In genomic region chr2:126466391-126467134, GRCm38 (mm10) we compare ENCODE assay signal across 19 mouse cellular contexts. TPM values are rescaled to one million over a fixed set of nuclear protein-coding genes. Genes with fewer than 3 reads are reported as not detected.
DNase-seq lines count a peak whose midpoint lies in the region; ATAC-seq lines count a peak whose summit lies in the region.
"Had no signal": no experiment of that assay in that cellular context is flagged by ENCODE, and none has a peak within 500 bp of the region (broad histone marks: within the 10 kb centered on the region; RNA-seq: fewer than 3 reads in every experiment).

No protein-coding gene starts in this region.

- DNase-seq in liver, embryonic 13.5 days, result no peak
- DNase-seq in B cell, adult 2 months, result peak; percentile 10 to 12
- DNase-seq in cerebellum, adult 9-11 months, result no peak
- DNase-seq in right cerebral cortex, postnatal 14 days, result no peak
- DNase-seq in right cerebral cortex, postnatal 10 days (ENCODE audit: low spot score in 2 of 2), result no peak
- DNase-seq: cerebellum, adult 2 months; gastrocnemius, adult 2 months; kidney, adult 11 months; kidney, postnatal 25 days; layer of hippocampus, postnatal 36 days had no signal

- 45% methylated on average over 13 of the region's 13 CpGs for WGBS in liver, embryonic 13.5 days (ENCODE audit: insufficient replicate concordance)
- 50% methylated on average over 13 of the region's 13 CpGs for WGBS in liver, embryonic 12.5 days (ENCODE audit: insufficient replicate concordance)

- ATAC-seq in liver, embryonic 13.5 days (ENCODE audit: low read depth), result no peak
- no peak for ATAC-seq in liver, embryonic 12.5 days
- ATAC-seq in hematopoietic stem cell, adult 5-6 weeks (replicated peaks in 1 of 2; ENCODE audit: insufficient read depth in 1 of 2, low FRiP score in 2 of 2, low TSS enrichment in 1 of 2, low read depth in 1 of 2, poor library complexity in 2 of 2, severe bottlenecking in 2 of 2), result peak; percentile 87 to 89
- peak; percentile 71 for ATAC-seq in neutrophil, adult 5-6 weeks (ENCODE audit: extremely low read depth, insufficient number of reproducible peaks, low FRiP score, poor library complexity, severe bottlenecking)
- ATAC-seq: forebrain, embryonic 15.5 days had no signal

- H3K9ac ChIP-seq in liver, embryonic 13.5 days, result no peak overlapping the region
- no peak overlapping the region for H3K9ac ChIP-seq in liver, embryonic 12.5 days
- H3K9ac ChIP-seq: forebrain, embryonic 15.5 days; hindbrain, embryonic 15.5 days; liver, embryonic 14.5 days; stomach, embryonic 15.5 days had no signal

- 0 out of 2 replicates have a peak overlapping the region, but pooled peaks have one; percentile 43 for H3K27ac ChIP-seq in liver, embryonic 13.5 days
- no peak overlapping the region for H3K27ac ChIP-seq in liver, embryonic 12.5 days
- H3K27ac ChIP-seq: forebrain, embryonic 15.5 days; gastrocnemius, adult 2 months; heart, adult 2 months; hindbrain, embryonic 15.5 days; liver, embryonic 14.5 days; stomach, embryonic 15.5 days had no signal

- H3K4me1 ChIP-seq in liver, embryonic 13.5 days (replicated peaks), result no peaks in the 10 kb centered on the region
- no peaks in the 10 kb centered on the region for H3K4me1 ChIP-seq in liver, embryonic 12.5 days
- H3K4me1 ChIP-seq: forebrain, embryonic 15.5 days; hindbrain, embryonic 15.5 days; stomach, embryonic 15.5 days had no signal

- H3K4me2 ChIP-seq in liver, embryonic 13.5 days, result no peak overlapping the region
- H3K4me2 ChIP-seq in liver, embryonic 12.5 days, result no peak overlapping the region
- H3K4me2 ChIP-seq: forebrain, embryonic 15.5 days; hindbrain, embryonic 15.5 days; stomach, embryonic 15.5 days had no signal

- H3K9me3 ChIP-seq in liver, embryonic 13.5 days (replicated peaks), result no peaks in the 10 kb centered on the region
- no peaks in the 10 kb centered on the region for H3K9me3 ChIP-seq in liver, embryonic 12.5 days (replicated peaks)
- H3K9me3 ChIP-seq: forebrain, embryonic 15.5 days; hindbrain, embryonic 15.5 days; stomach, embryonic 15.5 days had no signal

- no peak overlapping the region for H3K4me3 ChIP-seq in liver, embryonic 13.5 days (replicated peaks)
- H3K4me3 ChIP-seq in liver, embryonic 12.5 days, result no peak overlapping the region
- H3K4me3 ChIP-seq: forebrain, embryonic 15.5 days; gastrocnemius, adult 2 months; heart, adult 2 months; hindbrain, embryonic 15.5 days; stomach, embryonic 15.5 days had no signal

- H3K36me3 ChIP-seq in liver, embryonic 13.5 days, result no peaks in the 10 kb centered on the region
- H3K36me3 ChIP-seq in liver, embryonic 12.5 days, result no peaks in the 10 kb centered on the region
- H3K36me3 ChIP-seq: forebrain, embryonic 15.5 days; hindbrain, embryonic 15.5 days; stomach, embryonic 15.5 days had no signal

- no peaks in the 10 kb centered on the region for H3K27me3 ChIP-seq in liver, embryonic 13.5 days
- no peaks in the 10 kb centered on the region for H3K27me3 ChIP-seq in liver, embryonic 12.5 days (replicated peaks)
- H3K27me3 ChIP-seq: forebrain, embryonic 15.5 days; hindbrain, embryonic 15.5 days; stomach, embryonic 15.5 days had no signal

RNA-seq across cellular contexts. Expression of gene Atp8b4, which starts 33.9 kb away (rescaled TPM):
- polyA plus RNA-seq in liver, embryonic 13.5 days (2015; fragmentation: Nextera tagmentation; extraction: Ambion mirVana), result 4.1 and 4.6 TPM in 2 replicates
- polyA plus RNA-seq in liver, embryonic 12.5 days (2016; fragmentation: Nextera tagmentation; extraction: Ambion mirVana), result 2.2 and 2.5 TPM in 2 replicates
- total RNA-seq in hematopoietic stem cell, adult 5-6 weeks (2017), result 31.5 and 55.8 TPM in 2 replicates
- total RNA-seq in neutrophil, adult 5-6 weeks (2017), result 64.2 and 76.6 TPM in 2 replicates
- total RNA-seq: layer of hippocampus, postnatal 36 days; left cerebral cortex, postnatal 36 days had no signal

Comparison
In these comparisons a context has a peak if more than half of its experiments do, and no peak if none do; other contexts are left out.
1. ATAC-seq: peak in hematopoietic stem cell, adult 5-6 weeks (2 of 2) and neutrophil, adult 5-6 weeks (single experiment); none in liver, embryonic 13.5 days (single experiment) and liver, embryonic 12.5 days (single experiment).
2. DNase-seq: peak in B cell, adult 2 months (2 of 2); none in liver, embryonic 13.5 days (single experiment), cerebellum, adult 9-11 months (single experiment), right cerebral cortex, postnatal 14 days (single experiment) and right cerebral cortex, postnatal 10 days (0 of 2).